Mouse (Mus musculus): ENCODE results near the gene Csrp1.

DNA sequence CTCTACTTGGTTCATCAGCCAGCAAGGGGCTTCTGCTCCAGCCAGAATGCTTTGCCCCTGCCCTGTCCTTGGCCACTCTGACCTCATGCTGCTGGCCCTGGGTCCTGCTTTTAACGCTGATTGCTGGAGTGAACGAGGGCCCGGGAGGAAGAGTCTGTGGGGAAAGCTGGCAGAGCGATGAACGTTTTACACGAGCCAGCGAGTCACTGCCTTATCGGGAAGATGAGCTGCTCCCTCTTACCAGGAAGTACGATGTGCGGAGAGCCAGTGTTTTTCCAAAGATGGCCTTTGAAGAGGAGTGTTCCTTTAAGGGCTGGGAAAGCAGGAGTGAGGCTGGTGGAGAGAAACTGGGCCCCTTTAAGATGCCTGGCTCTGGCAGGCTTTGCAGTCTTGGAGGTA is 28.4 kb upstream of the Csrp1 start:
- TF ChIP-seq CTCF (IDR thresholded peaks at IDR 0.05; ENCODE audit: low read depth, low read length), result no peak
- no peak for TF ChIP-seq POLR2A (IDR thresholded peaks at IDR 0.05; ENCODE audit: insufficient read depth, low read length)
- no peak for TF ChIP-seq EP300 (IDR thresholded peaks at IDR 0.05; ENCODE audit: insufficient read depth, low read depth, low read length)
